Mouse (Mus musculus) MEL (cell line): Measurements from ENCODE around the gene Hba-a2. TPM values are rescaled to one million over a fixed set of nuclear protein-coding genes. Genes with fewer than 3 reads are reported as not detected.

Experiments
- DNase-seq: peaks from one replicate; pipeline ENCODE4 v3.0.0; 2011; ENCODE audit warnings: low read depth, low spot score
- H3K27ac ChIP-seq: 2 replicates; pipeline ENCODE4 v1.5.1; 2012; ENCODE audit warnings: low read depth, mild to moderate bottlenecking, control low read depth, low read length, moderate library complexity; ENCODE audit not compliant: control insufficient read depth
- H3K27me3 ChIP-seq, 2 experiments: fragments of 150-350 bp in 1 of 2; sonication (generic) in 1 of 2; 2 replicates each; pipeline ENCODE4 v1.6.1; 2012; ENCODE audit warnings: low read length in 2 of 2, mild to moderate bottlenecking in 2 of 2, improper control_type of control experiment in 1 of 2, moderate library complexity in 1 of 2; ENCODE audit not compliant: insufficient read depth in 2 of 2, control insufficient read depth in 1 of 2
- H3K36me3 ChIP-seq, 2 experiments: 2 replicates each; pipeline ENCODE4 v1.6.1; 2012 to 2014; ENCODE audit warnings: low read length in 2 of 2, improper control_type of control experiment in 1 of 2, inconsistent platforms in 1 of 2, mild to moderate bottlenecking in 1 of 2; ENCODE audit not compliant: insufficient read depth in 2 of 2, control insufficient read depth in 1 of 2
- H3K4me1 ChIP-seq, 2 experiments: fragments of 150-350 bp in 1 of 2; sonication (generic) in 1 of 2; 2 replicates each; pipeline ENCODE4 v1.6.1; 2012; ENCODE audit warnings: low read length in 2 of 2, improper control_type of control experiment in 1 of 2, mild to moderate bottlenecking in 1 of 2; ENCODE audit not compliant: insufficient read depth in 2 of 2, control insufficient read depth in 1 of 2
- H3K4me3 ChIP-seq, 2 experiments: fragments of 150-350 bp in 1 of 2; sonication (generic) in 1 of 2; 2 replicates each; pipeline ENCODE4 v1.5.1; 2012; ENCODE audit warnings: low read depth in 2 of 2, low read length in 2 of 2, mild to moderate bottlenecking in 2 of 2, moderate library complexity in 2 of 2, control low read depth in 1 of 2, improper control_type of control experiment in 1 of 2; ENCODE audit not compliant: control insufficient read depth in 1 of 2, insufficient read depth in 1 of 2
- H3K79me2 ChIP-seq: 2 replicates; pipeline ENCODE4 v1.6.1; 2012; ENCODE audit warnings: mild to moderate bottlenecking, low read length, moderate library complexity; ENCODE audit not compliant: control insufficient read depth, poor library complexity, insufficient read depth
- H3K9ac ChIP-seq: 2 replicates; pipeline ENCODE4 v1.6.1; 2012; ENCODE audit warnings: low read depth, mild to moderate bottlenecking, control low read depth, low read length, moderate library complexity; ENCODE audit not compliant: control insufficient read depth, poor library complexity, severe bottlenecking
- H3K9me3 ChIP-seq: fragments of 150-350 bp; sonication (generic); replicated peaks from 2 replicates; pipeline ENCODE4 v1.6.1; 2012; ENCODE audit warnings: mild to moderate bottlenecking, low read length, improper control_type of control experiment, moderate library complexity; ENCODE audit not compliant: insufficient read depth
- EP300 ChIP-seq, 2 experiments: IDR thresholded peaks; 2 replicates each; pipeline ENCODE4 v1.6.1; 2011; ENCODE audit warnings: improper control_type of control experiment in 2 of 2, low read length in 2 of 2, low read depth in 1 of 2, mild to moderate bottlenecking in 1 of 2
- MAFK ChIP-seq: IDR thresholded peaks from 2 replicates; pipeline ENCODE4 v1.6.1; 2011; ENCODE audit warnings: low read depth, mild to moderate bottlenecking, low read length, improper control_type of control experiment, borderline replicate concordance
- NELFE ChIP-seq: IDR thresholded peaks from 2 replicates; pipeline ENCODE4 v1.6.1; 2011; ENCODE audit warnings: low read depth, low read length, improper control_type of control experiment
- POLR2AphosphoS5 ChIP-seq: IDR thresholded peaks from 2 replicates; pipeline ENCODE4 v1.6.1; 2012; ENCODE audit warnings: low read depth, borderline replicate concordance, mild to moderate bottlenecking, inconsistent platforms, low read length, moderate library complexity, mixed read lengths
- SMC3 ChIP-seq: IDR thresholded peaks from 2 replicates; pipeline ENCODE4 v1.6.1; 2011; ENCODE audit warnings: low read depth, low read length, improper control_type of control experiment
- TBP ChIP-seq: IDR thresholded peaks from 2 replicates; pipeline ENCODE4 v1.8.0; 2011; ENCODE audit warnings: low read depth, low read length, improper control_type of control experiment
- USF1 ChIP-seq: IDR thresholded peaks from 2 replicates; pipeline ENCODE4 v1.6.1; 2014; ENCODE audit warnings: low read depth, mild to moderate bottlenecking, inconsistent platforms, low read length, improper control_type of control experiment, moderate library complexity
- USF2 ChIP-seq, 2 experiments: IDR thresholded peaks; 2 replicates each; pipeline ENCODE4 v1.6.1; 2011 to 2012; ENCODE audit warnings: improper control_type of control experiment in 2 of 2, low read length in 2 of 2, borderline replicate concordance in 1 of 2, inconsistent platforms in 1 of 2, low read depth in 1 of 2, mild to moderate bottlenecking in 1 of 2; ENCODE audit not compliant: insufficient read depth in 1 of 2
- ZC3H11A ChIP-seq: IDR thresholded peaks from 2 replicates; pipeline ENCODE4 v1.6.1; 2012; ENCODE audit warnings: low read depth, mild to moderate bottlenecking, inconsistent platforms, low read length, improper control_type of control experiment
- ZNF384 ChIP-seq: IDR thresholded peaks from 2 replicates; pipeline ENCODE4 v1.6.1; 2012; ENCODE audit warnings: low read depth, mild to moderate bottlenecking, inconsistent platforms, low read length, improper control_type of control experiment
- polyA plus RNA-seq, 2 experiments: library from polyadenylated mRNA; stranded (reverse) in 1 of 2; unstranded in 1 of 2; fragments of >175 nt in 1 of 2; fragments of >200 nt in 1 of 2; gene quantifications; 2 replicates each; pipeline versions ENCODE4 v1.2.1 to v1.2.4; 2012; ENCODE audit warnings: low replicate concordance in 2 of 2, low read depth in 1 of 2; ENCODE audit not compliant: insufficient read length in 2 of 2, insufficient read depth in 1 of 2, missing spikeins in 1 of 2
- total RNA-seq: library from RNA; depleted of rRNA; stranded (reverse); fragments of 300-350 nt; gene quantifications from 2 replicates; pipeline ENCODE4 v1.2.3, GENCODE M21; 2012

The Hba-a2 gene
- total and polyA plus RNA-seq, 3 experiments, result 202 to 432 (median 313) TPM

- H3K9me3 ChIP-seq, result no peaks in the 10 kb centered on the region
- H3K4me1 ChIP-seq, result no peaks in the 10 kb centered on the region; a peak in 1 of 4 replicates
- TF ChIP-seq USF1 (peak; percentile 69), USF2 (IDR thresholded peaks at IDR 0.05; ENCODE audit: borderline replicate concordance in 1 of 2, insufficient read depth in 1 of 2, low read depth in 1 of 2, low read length in 2 of 2) (0 out of 4 replicates have a peak, but pooled peaks have one; percentile 20 to 42), POLR2AphosphoS5 (0 out of 2 replicates have a peak, but pooled peaks have one; percentile 91), EP300 (IDR thresholded peaks at IDR 0.05; ENCODE audit: low read depth in 1 of 2, low read length in 2 of 2) (no peak), TBP (no peak)
- no peak overlapping the region for H3K4me3 ChIP-seq
- DNase-seq, result no peak
- no peak overlapping the region for H3K27ac ChIP-seq
- H3K79me2 ChIP-seq, result no peaks in the 10 kb centered on the region
- no peak overlapping the region for H3K9ac ChIP-seq
- H3K27me3 ChIP-seq, result no peaks in the 10 kb centered on the region; a peak in 1 of 4 replicates
- no peaks in the 10 kb centered on the region; a peak in 1 of 4 replicates for H3K36me3 ChIP-seq
These were observed 4.3 kb downstream of the Hba-a2 start for GRCm38 (mm10) chr11:32300279-32301267.

GRCm38 (mm10) chr11:32301506-32301905, 5.2 kb downstream of the Hba-a2 start:
- no peak overlapping the region for H3K9ac ChIP-seq
- no peak overlapping the region for H3K4me3 ChIP-seq
- H3K79me2 ChIP-seq, result no peaks in the 10 kb centered on the region
- DNase-seq, result no peak
- H3K4me1 ChIP-seq, result no peaks in the 10 kb centered on the region; a peak in 1 of 4 replicates
- H3K36me3 ChIP-seq, result no peaks in the 10 kb centered on the region; a peak in 1 of 4 replicates
- H3K27me3 ChIP-seq, result no peaks in the 10 kb centered on the region; a peak in 1 of 4 replicates
- no peaks in the 10 kb centered on the region for H3K9me3 ChIP-seq
- peak; percentile 95; the same call in 1 of the 2 replicates for TF ChIP-seq POLR2AphosphoS5
- TF ChIP-seq ZC3H11A, result no peak
- H3K27ac ChIP-seq, result no peak overlapping the region

GRCm38 (mm10) chr11:32302824-32303419, 6.6 kb downstream of the Hba-a2 start:
- no peak for DNase-seq
- no peaks in the 10 kb centered on the region; a peak in 1 of 4 replicates for H3K36me3 ChIP-seq
- no peaks in the 10 kb centered on the region; a peak in 1 of 4 replicates for H3K27me3 ChIP-seq
- no peaks in the 10 kb centered on the region for H3K79me2 ChIP-seq
- no peak overlapping the region for H3K27ac ChIP-seq
- no peaks in the 10 kb centered on the region; a peak in 1 of 4 replicates for H3K4me1 ChIP-seq
- H3K4me3 ChIP-seq, result no peak overlapping the region
- no peaks in the 10 kb centered on the region for H3K9me3 ChIP-seq
- H3K9ac ChIP-seq, result no peak overlapping the region
- TF ChIP-seq NELFE (no peak), MAFK (no peak), ZNF384 (no peak), SMC3 (no peak)
